Mouse (Mus musculus): ENCODE data around the gene Gm49711. TPM values are rescaled to one million over a fixed set of nuclear protein-coding genes. Genes with fewer than 3 reads are reported as not detected.

Gm49711 gene
- polyA plus RNA-seq, 1 experiment from 2014 or later: not detected

- DNase-seq (ENCODE audit: low spot score) (no peak), ATAC-seq (ENCODE audit: insufficient read depth, low FRiP score, low TSS enrichment) (no peak)
- H3K27me3 ChIP-seq (ENCODE audit: control insufficient read depth, insufficient read depth, low read length): no peaks in the 10 kb centered on the region
- H3K36me3 ChIP-seq (ENCODE audit: control insufficient read depth, insufficient read depth, low read length): no peaks in the 10 kb centered on the region
- no peak overlapping the region for H3K4me2 ChIP-seq (ENCODE audit: low read depth)
- no peaks in the 10 kb centered on the region for H3K4me1 ChIP-seq (ENCODE audit: control insufficient read depth, insufficient read depth, low read length)
- H3K27ac ChIP-seq (ENCODE audit: low read depth, low read length): no peak overlapping the region
- no peak overlapping the region for H3K4me3 ChIP-seq (ENCODE audit: low read depth, low read length)
- no peaks in the 10 kb centered on the region for H3K9me3 ChIP-seq (ENCODE audit: control insufficient read depth, low read length)
- WGBS: 80% methylated on average over 5 of the region's 5 CpGs
- H3K9ac ChIP-seq (ENCODE audit: low read length): no peak overlapping the region
Measured at GRCm38 (mm10) chr16:92034676-92035075, 23.4 kb upstream of the Gm49711 start.

GRCm38 (mm10) chr16:92036701-92037100 is 21.4 kb upstream of the Gm49711 start:
- ATAC-seq (ENCODE audit: insufficient read depth, low FRiP score, low TSS enrichment) (no peak), DNase-seq (ENCODE audit: low spot score) (no peak)
- Histone ChIP-seq H3K9ac (ENCODE audit: low read length) (no peak overlapping the region), H3K9me3 (ENCODE audit: control insufficient read depth, low read length) (no peaks in the 10 kb centered on the region), H3K4me3 (ENCODE audit: low read depth, low read length) (no peak overlapping the region), H3K4me2 (ENCODE audit: low read depth) (no peak overlapping the region), H3K27ac (ENCODE audit: low read depth, low read length) (no peak overlapping the region), H3K4me1 (ENCODE audit: control insufficient read depth, insufficient read depth, low read length) (no peaks in the 10 kb centered on the region), H3K27me3 (ENCODE audit: control insufficient read depth, insufficient read depth, low read length) (no peaks in the 10 kb centered on the region), H3K36me3 (ENCODE audit: control insufficient read depth, insufficient read depth, low read length) (no peaks in the 10 kb centered on the region)
- WGBS: 48% methylated on average over 8 of the region's 8 CpGs

GRCm38 (mm10) chr16:92037891-92038607 is 20.1 kb upstream of the Gm49711 start:
- ATAC-seq (ENCODE audit: insufficient read depth, low FRiP score, low TSS enrichment) (no peak), DNase-seq (ENCODE audit: low spot score) (no peak)
- Histone ChIP-seq H3K4me2 (ENCODE audit: low read depth) (no peak overlapping the region), H3K4me1 (ENCODE audit: control insufficient read depth, insufficient read depth, low read length) (no peaks in the 10 kb centered on the region), H3K9me3 (ENCODE audit: control insufficient read depth, low read length) (no peaks in the 10 kb centered on the region), H3K27ac (ENCODE audit: low read depth, low read length) (no peak overlapping the region), H3K9ac (ENCODE audit: low read length) (no peak overlapping the region), H3K27me3 (ENCODE audit: control insufficient read depth, insufficient read depth, low read length) (no peaks in the 10 kb centered on the region), H3K36me3 (ENCODE audit: control insufficient read depth, insufficient read depth, low read length) (no peaks in the 10 kb centered on the region), H3K4me3 (ENCODE audit: low read depth, low read length) (no peak overlapping the region)
- WGBS: 76% methylated on average over 21 of the region's 21 CpGs

GRCm38 (mm10) chr16:92039421-92039820 is 18.7 kb upstream of the Gm49711 start:
- H3K4me2 ChIP-seq (ENCODE audit: low read depth): no peak overlapping the region
- no peak overlapping the region for H3K9ac ChIP-seq (ENCODE audit: low read length)
- DNase-seq (ENCODE audit: low spot score) (no peak), ATAC-seq (ENCODE audit: insufficient read depth, low FRiP score, low TSS enrichment) (no peak)
- H3K27me3 ChIP-seq (ENCODE audit: control insufficient read depth, insufficient read depth, low read length): no peaks in the 10 kb centered on the region
- H3K4me1 ChIP-seq (ENCODE audit: control insufficient read depth, insufficient read depth, low read length): no peaks in the 10 kb centered on the region
- H3K9me3 ChIP-seq (ENCODE audit: control insufficient read depth, low read length): no peaks in the 10 kb centered on the region
- H3K36me3 ChIP-seq (ENCODE audit: control insufficient read depth, insufficient read depth, low read length): no peaks in the 10 kb centered on the region
- 91% methylated on average over 7 of the region's 7 CpGs for WGBS
- H3K4me3 ChIP-seq (ENCODE audit: low read depth, low read length): no peak overlapping the region
- H3K27ac ChIP-seq (ENCODE audit: low read depth, low read length): no peak overlapping the region

GRCm38 (mm10) chr16:92039966-92040365 is 18.1 kb upstream of the Gm49711 start:
- DNase-seq (ENCODE audit: low spot score): no peak
- Histone ChIP-seq H3K36me3 (ENCODE audit: control insufficient read depth, insufficient read depth, low read length) (no peaks in the 10 kb centered on the region), H3K4me3 (ENCODE audit: low read depth, low read length) (no peak overlapping the region), H3K4me1 (ENCODE audit: control insufficient read depth, insufficient read depth, low read length) (no peaks in the 10 kb centered on the region), H3K9ac (ENCODE audit: low read length) (no peak overlapping the region), H3K27ac (ENCODE audit: low read depth, low read length) (no peak overlapping the region), H3K4me2 (ENCODE audit: low read depth) (no peak overlapping the region), H3K27me3 (ENCODE audit: control insufficient read depth, insufficient read depth, low read length) (no peaks in the 10 kb centered on the region), H3K9me3 (ENCODE audit: control insufficient read depth, low read length) (no peaks in the 10 kb centered on the region)
- WGBS: 95% methylated on average over 11 of the region's 11 CpGs
- ATAC-seq (ENCODE audit: insufficient read depth, low FRiP score, low TSS enrichment): no peak

- Histone ChIP-seq H3K27ac (ENCODE audit: low read depth, low read length) (no peak overlapping the region), H3K4me3 (ENCODE audit: low read depth, low read length) (no peak overlapping the region), H3K9me3 (ENCODE audit: control insufficient read depth, low read length) (peaks cover 4% of the 10 kb centered on the region; the same call in 1 of the 2 replicates), H3K36me3 (ENCODE audit: control insufficient read depth, insufficient read depth, low read length) (no peaks in the 10 kb centered on the region), H3K4me1 (ENCODE audit: control insufficient read depth, insufficient read depth, low read length) (no peaks in the 10 kb centered on the region), H3K9ac (ENCODE audit: low read length) (no peak overlapping the region), H3K27me3 (ENCODE audit: control insufficient read depth, insufficient read depth, low read length) (no peaks in the 10 kb centered on the region), H3K4me2 (ENCODE audit: low read depth) (no peak overlapping the region)
- 80% methylated on average over 7 of the region's 7 CpGs for WGBS
- no peak for DNase-seq (ENCODE audit: low spot score)
- ATAC-seq (ENCODE audit: insufficient read depth, low FRiP score, low TSS enrichment): no peak
Measured at GRCm38 (mm10) chr16:92051777-92052310, 6.3 kb upstream of the Gm49711 start.

GRCm38 (mm10) chr16:92052569-92052968 is 5.5 kb upstream of the Gm49711 start:
- no peaks in the 10 kb centered on the region for H3K27me3 ChIP-seq (ENCODE audit: control insufficient read depth, insufficient read depth, low read length)
- H3K4me3 ChIP-seq (ENCODE audit: low read depth, low read length): no peak overlapping the region
- H3K9ac ChIP-seq (ENCODE audit: low read length): no peak overlapping the region
- H3K4me1 ChIP-seq (ENCODE audit: control insufficient read depth, insufficient read depth, low read length): 0 out of 2 replicates have a peak, but pooled peaks cover 2% of the 10 kb centered on the region
- H3K36me3 ChIP-seq (ENCODE audit: control insufficient read depth, insufficient read depth, low read length): no peaks in the 10 kb centered on the region
- DNase-seq (ENCODE audit: low spot score) (no peak), ATAC-seq (ENCODE audit: insufficient read depth, low FRiP score, low TSS enrichment) (no peak)
- no peak overlapping the region for H3K27ac ChIP-seq (ENCODE audit: low read depth, low read length)
- 80% methylated on average over 10 of the region's 10 CpGs for WGBS
- H3K9me3 ChIP-seq (ENCODE audit: control insufficient read depth, low read length): peaks cover 4% of the 10 kb centered on the region; the same call in 1 of the 2 replicates
- no peak overlapping the region for H3K4me2 ChIP-seq (ENCODE audit: low read depth)

GRCm38 (mm10) chr16:92056711-92057110 is 1.4 kb upstream of the Gm49711 start:
- H3K4me3 ChIP-seq (ENCODE audit: low read depth, low read length): no peak overlapping the region
- no peak overlapping the region for H3K27ac ChIP-seq (ENCODE audit: low read depth, low read length)
- 59% methylated on average over 2 of the region's 2 CpGs for WGBS
- H3K4me2 ChIP-seq (ENCODE audit: low read depth): no peak overlapping the region
- ATAC-seq (ENCODE audit: insufficient read depth, low FRiP score, low TSS enrichment) (no peak), DNase-seq (ENCODE audit: low spot score) (no peak)
- peaks cover 8% of the 10 kb centered on the region for H3K4me1 ChIP-seq (ENCODE audit: control insufficient read depth, insufficient read depth, low read length)
- H3K9me3 ChIP-seq (ENCODE audit: control insufficient read depth, low read length): peaks cover 4% of the 10 kb centered on the region; the same call in 1 of the 2 replicates
- H3K9ac ChIP-seq (ENCODE audit: low read length): no peak overlapping the region
- no peaks in the 10 kb centered on the region for H3K36me3 ChIP-seq (ENCODE audit: control insufficient read depth, insufficient read depth, low read length)
- H3K27me3 ChIP-seq (ENCODE audit: control insufficient read depth, insufficient read depth, low read length): no peaks in the 10 kb centered on the region

- Histone ChIP-seq H3K4me3 (ENCODE audit: low read depth, low read length) (peak overlapping the region; percentile 93), H3K27me3 (ENCODE audit: control insufficient read depth, insufficient read depth, low read length) (no peaks in the 10 kb centered on the region), H3K4me1 (ENCODE audit: control insufficient read depth, insufficient read depth, low read length) (peaks cover 8% of the 10 kb centered on the region), H3K36me3 (ENCODE audit: control insufficient read depth, insufficient read depth, low read length) (peaks cover 5% of the 10 kb centered on the region; the same call in 1 of the 2 replicates), H3K4me2 (ENCODE audit: low read depth) (peak overlapping the region; percentile 86), H3K9me3 (ENCODE audit: control insufficient read depth, low read length) (peaks cover 4% of the 10 kb centered on the region; the same call in 1 of the 2 replicates), H3K9ac (ENCODE audit: low read length) (peak overlapping the region; percentile 83), H3K27ac (ENCODE audit: low read depth, low read length) (peak overlapping the region; percentile 64; the same call in 1 of the 2 replicates)
- WGBS: 4% methylated on average over 11 of the region's 11 CpGs
- ATAC-seq (ENCODE audit: insufficient read depth, low FRiP score, low TSS enrichment) (peak; percentile 48; the same call in 1 of the 2 replicates), DNase-seq (ENCODE audit: low spot score) (no peak)
Measured at GRCm38 (mm10) chr16:92057456-92057851, 662 bp upstream of the Gm49711 start.

Measured in neural tube, embryonic 11.5 days (tissue).